Mouse (Mus musculus): ENCODE data around the gene Rnh1. TPM values are rescaled to one million over a fixed set of nuclear protein-coding genes. Genes with fewer than 3 reads are reported as not detected.
A peak's percentile ranks its signal among the peaks of the same experiment; 100 is the strongest.

The Rnh1 gene
- polyA plus RNA-seq, 1 experiment from 2014 or later, result 61.0 TPM

GRCm38 (mm10) chr7:141121051-141121531 is 51.6 kb downstream of the Rnh1 start:
- H3K27ac ChIP-seq, result no peak overlapping the region
- 75% methylated on average over 5 of the region's 5 CpGs for WGBS

GRCm38 (mm10) chr7:141120605-141121004 is 52.1 kb downstream of the Rnh1 start:
- H3K27ac ChIP-seq, result no peak overlapping the region
- 90% methylated on average over 3 of the region's 3 CpGs for WGBS
- H3K9ac ChIP-seq, result no peak overlapping the region

More at GRCm38 (mm10) chr7:141121051-141121531, 51.6 kb downstream of the Rnh1 start:
- Histone ChIP-seq H3K4me2 (replicated peaks) (no peak overlapping the region), H3K4me1 (peaks cover 4% of the 10 kb centered on the region), H3K4me3 (no peak overlapping the region), H3K9me3 (replicated peaks) (no peaks in the 10 kb centered on the region), H3K9ac (no peak overlapping the region), H3K27me3 (peaks cover 12% of the 10 kb centered on the region; the same call in 1 of the 2 replicates), H3K36me3 (no peaks in the 10 kb centered on the region)
- ATAC-seq (ENCODE audit: low FRiP score), result no peak

GRCm38 (mm10) chr7:141119487-141119886 is 53.2 kb downstream of the Rnh1 start:
- no peaks in the 10 kb centered on the region for H3K36me3 ChIP-seq
- no peak overlapping the region for H3K9ac ChIP-seq
- ATAC-seq (ENCODE audit: low FRiP score), result no peak
- H3K4me1 ChIP-seq, result peaks cover 4% of the 10 kb centered on the region
- H3K27me3 ChIP-seq, result peaks cover 16% of the 10 kb centered on the region; the same call in 1 of the 2 replicates
- H3K4me2 ChIP-seq (replicated peaks), result no peak overlapping the region
- no peaks in the 10 kb centered on the region for H3K9me3 ChIP-seq (replicated peaks)
- H3K27ac ChIP-seq, result no peak overlapping the region
- 72% methylated on average over 3 of the region's 3 CpGs for WGBS
- H3K4me3 ChIP-seq, result no peak overlapping the region

More at GRCm38 (mm10) chr7:141120605-141121004, 52.1 kb downstream of the Rnh1 start:
- no peaks in the 10 kb centered on the region for H3K36me3 ChIP-seq
- H3K4me2 ChIP-seq (replicated peaks), result no peak overlapping the region
- H3K27me3 ChIP-seq, result peaks cover 16% of the 10 kb centered on the region; the same call in 1 of the 2 replicates
- no peak overlapping the region for H3K4me3 ChIP-seq
- peaks cover 4% of the 10 kb centered on the region for H3K4me1 ChIP-seq
- no peak for ATAC-seq (ENCODE audit: low FRiP score)
- H3K9me3 ChIP-seq (replicated peaks), result no peaks in the 10 kb centered on the region

- H3K4me1 ChIP-seq, result no peaks in the 10 kb centered on the region
- H3K4me2 ChIP-seq (replicated peaks), result 0 out of 2 replicates have a peak within 1 kb of the TSS, but pooled peaks have one; percentile 6
- no peak within 1 kb of the TSS for H3K27ac ChIP-seq
- ATAC-seq (ENCODE audit: low FRiP score), result no peak
- no peaks in the 10 kb centered on the region for H3K36me3 ChIP-seq
- no peak within 1 kb of the TSS for H3K4me3 ChIP-seq
- no peaks in the 10 kb centered on the region for H3K9me3 ChIP-seq (replicated peaks)
- peaks cover 16% of the 10 kb centered on the region; the same call in 1 of the 2 replicates for H3K27me3 ChIP-seq
- 16% methylated on average over 8 of the region's 9 CpGs for WGBS
- no peak within 1 kb of the TSS for H3K9ac ChIP-seq
These were observed 55.0 kb downstream of the Rnh1 start, which contains the start of gene Ano9 for GRCm38 (mm10) chr7:141117636-141118035. Gene Ano9 (minus strand): TSS chr7:141117806.

GRCm38 (mm10) chr7:141115874-141116273 is 56.8 kb downstream of the Rnh1 start:
- no peak overlapping the region for H3K9ac ChIP-seq
- H3K4me1 ChIP-seq, result no peaks in the 10 kb centered on the region
- H3K36me3 ChIP-seq, result no peaks in the 10 kb centered on the region
- peaks cover 16% of the 10 kb centered on the region; the same call in 1 of the 2 replicates for H3K27me3 ChIP-seq
- no peak overlapping the region for H3K4me3 ChIP-seq
- ATAC-seq (ENCODE audit: low FRiP score), result no peak
- H3K27ac ChIP-seq, result no peak overlapping the region
- no peaks in the 10 kb centered on the region for H3K9me3 ChIP-seq (replicated peaks)
- 90% methylated on average over 9 of the region's 9 CpGs for WGBS
- H3K4me2 ChIP-seq (replicated peaks), result no peak overlapping the region

MicroRNA genes within 50 kb of the gene (microRNA counts, 519-probe panel; counts per million panel counts)
- microRNA mmu-miR-210, result 4,625 counts per million, percentile 87 among the panel's probes with 10 or more counts

Small RNA genes within 50 kb of the gene (microRNA-seq; reads per million reads assigned to microRNA genes)
- 657 reads per million, percentile 70 among the genes with 10 or more reads in this experiment for gene Mir210

Other genes with a start within 250 kb of the Rnh1 start
- 15.5 and 16.8 TPM in 2 replicates for gene Pgghg, start 231.5 kb downstream of the Rnh1 start, polyA plus RNA-seq (2016; fragmentation: Nextera tagmentation; extraction: Ambion mirVana)
- 0.43 and 1.6 TPM in 2 replicates for gene Ifitm5, start 222.6 kb downstream of the Rnh1 start, polyA plus RNA-seq (2016; fragmentation: Nextera tagmentation; extraction: Ambion mirVana)
- 0.97 TPM in 1 of 2 replicates, not detected in the other for gene Gm45717, start 216.9 kb downstream of the Rnh1 start, polyA plus RNA-seq (2016; fragmentation: Nextera tagmentation; extraction: Ambion mirVana)
- 326 and 340 TPM in 2 replicates for gene Ifitm2, start 216.9 kb downstream of the Rnh1 start, polyA plus RNA-seq (2016; fragmentation: Nextera tagmentation; extraction: Ambion mirVana)
- 8.8 and 9.1 TPM in 2 replicates for gene Ifitm1, start 205.6 kb downstream of the Rnh1 start, polyA plus RNA-seq (2016; fragmentation: Nextera tagmentation; extraction: Ambion mirVana)
- 22.5 and 26.0 TPM in 2 replicates for gene Ifitm3, start 162.1 kb downstream of the Rnh1 start, polyA plus RNA-seq (2016; fragmentation: Nextera tagmentation; extraction: Ambion mirVana)
- gene Ifitm6, start 154.9 kb downstream of the Rnh1 start, polyA plus RNA-seq (2016; fragmentation: Nextera tagmentation; extraction: Ambion mirVana), result not detected in 2 replicates
- not detected in 2 replicates for gene Gm17387, start 143.7 kb downstream of the Rnh1 start, polyA plus RNA-seq (2016; fragmentation: Nextera tagmentation; extraction: Ambion mirVana)
- gene B4galnt4, start 111.8 kb downstream of the Rnh1 start, polyA plus RNA-seq (2016; fragmentation: Nextera tagmentation; extraction: Ambion mirVana), result 46.1 and 46.5 TPM in 2 replicates
- gene Pkp3, start 94.6 kb downstream of the Rnh1 start, polyA plus RNA-seq (2016; fragmentation: Nextera tagmentation; extraction: Ambion mirVana), result 3.1 and 4.5 TPM in 2 replicates
- gene Sigirr, start 72.3 kb downstream of the Rnh1 start, polyA plus RNA-seq (2016; fragmentation: Nextera tagmentation; extraction: Ambion mirVana), result 1.7 and 2.6 TPM in 2 replicates
- gene Ano9, start 55.1 kb downstream of the Rnh1 start, polyA plus RNA-seq (2016; fragmentation: Nextera tagmentation; extraction: Ambion mirVana), result 0.59 and 0.81 TPM in 2 replicates
- gene Ptdss2, start 50.5 kb downstream of the Rnh1 start, polyA plus RNA-seq (2016; fragmentation: Nextera tagmentation; extraction: Ambion mirVana), result 76.0 and 76.5 TPM in 2 replicates
- 95.1 and 103 TPM in 2 replicates for gene Hras, start 21.1 kb upstream of the Rnh1 start, polyA plus RNA-seq (2016; fragmentation: Nextera tagmentation; extraction: Ambion mirVana)
- 10.8 and 12.2 TPM in 2 replicates for gene Lrrc56, start 21.3 kb upstream of the Rnh1 start, polyA plus RNA-seq (2016; fragmentation: Nextera tagmentation; extraction: Ambion mirVana)
- 3.3 and 3.9 TPM in 2 replicates for gene Lmntd2, start 41.2 kb upstream of the Rnh1 start, polyA plus RNA-seq (2016; fragmentation: Nextera tagmentation; extraction: Ambion mirVana)
- gene Rassf7, start 43.0 kb upstream of the Rnh1 start, polyA plus RNA-seq (2016; fragmentation: Nextera tagmentation; extraction: Ambion mirVana), result 34.7 and 35.6 TPM in 2 replicates
- 95.5 and 99.3 TPM in 2 replicates for gene Phrf1, start 55.9 kb upstream of the Rnh1 start, polyA plus RNA-seq (2016; fragmentation: Nextera tagmentation; extraction: Ambion mirVana)
- 1.1 and 1.5 TPM in 2 replicates for gene Irf7, start 93.6 kb upstream of the Rnh1 start, polyA plus RNA-seq (2016; fragmentation: Nextera tagmentation; extraction: Ambion mirVana)
- gene Cdhr5, start 103.9 kb upstream of the Rnh1 start, polyA plus RNA-seq (2016; fragmentation: Nextera tagmentation; extraction: Ambion mirVana), result not detected in 2 replicates
- 2.4 and 2.7 TPM in 2 replicates for gene Sct, start 106.3 kb upstream of the Rnh1 start, polyA plus RNA-seq (2016; fragmentation: Nextera tagmentation; extraction: Ambion mirVana)
- gene Drd4, start 119.1 kb upstream of the Rnh1 start, polyA plus RNA-seq (2016; fragmentation: Nextera tagmentation; extraction: Ambion mirVana), result 0.81 and 0.86 TPM in 2 replicates
- 96.5 and 96.6 TPM in 2 replicates for gene Deaf1, start 154.8 kb upstream of the Rnh1 start, polyA plus RNA-seq (2016; fragmentation: Nextera tagmentation; extraction: Ambion mirVana)
- gene Tmem80, start 154.9 kb upstream of the Rnh1 start, polyA plus RNA-seq (2016; fragmentation: Nextera tagmentation; extraction: Ambion mirVana), result 60.5 and 66.9 TPM in 2 replicates
- 2.6 and 2.7 TPM in 2 replicates for gene Eps8l2, start 166.0 kb upstream of the Rnh1 start, polyA plus RNA-seq (2016; fragmentation: Nextera tagmentation; extraction: Ambion mirVana)
- gene Taldo1, start 219.3 kb upstream of the Rnh1 start, polyA plus RNA-seq (2016; fragmentation: Nextera tagmentation; extraction: Ambion mirVana), result 352 and 355 TPM in 2 replicates
- gene Gatd1, start 241.3 kb upstream of the Rnh1 start, polyA plus RNA-seq (2016; fragmentation: Nextera tagmentation; extraction: Ambion mirVana), result 52.2 and 54.1 TPM in 2 replicates

All from hindbrain, embryonic 12.5 days (tissue).